Mouse (Mus musculus) lung, postnatal 0 days (tissue): Measurements from ENCODE around the gene Qars.

Source experiments
- CTCF ChIP-seq: IDR thresholded peaks from 2 replicates; pipeline ENCODE4 v1.5.1; 2016; ENCODE audit warnings: antibody characterized with exemption, mild to moderate bottlenecking
- EP300 ChIP-seq: IDR thresholded peaks from 2 replicates; pipeline ENCODE4 v1.6.1; 2016; ENCODE audit warnings: antibody characterized with exemption, mild to moderate bottlenecking, control low read depth

GRCm38 (mm10) chr9:108517931-108518332, 10.4 kb downstream of the Qars start:
- peak; percentile 21; the same call in 1 of the 2 replicates for TF ChIP-seq CTCF
- no peak for TF ChIP-seq EP300
